Mouse (Mus musculus) inflammation-experienced regulatory T-cells, adult 6 months (primary cell): ENCODE measurements around the gene Tmem200a. TPM values are rescaled to one million over a fixed set of nuclear protein-coding genes. Genes with fewer than 3 reads are reported as not detected.
"Not testable (repeated sequence)": the region's sequence is repeated elsewhere in the genome, so short reads cannot be mapped to it uniquely, and the experiment has no call there.

Experiments used
- ATAC-seq: one replicate; pipeline ENCODE4 v1.8.0; 2017
- polyA plus RNA-seq, 3 experiments: library from polyadenylated mRNA; unstranded; fragments of 100-300 nt; shearing (Covaris generic); gene quantifications; one replicate each; pipeline ENCODE4 v1.2.1; 2017

Gene Tmem200a
- polyA plus RNA-seq, 3 experiments from 2014 or later = not detected

DNA sequence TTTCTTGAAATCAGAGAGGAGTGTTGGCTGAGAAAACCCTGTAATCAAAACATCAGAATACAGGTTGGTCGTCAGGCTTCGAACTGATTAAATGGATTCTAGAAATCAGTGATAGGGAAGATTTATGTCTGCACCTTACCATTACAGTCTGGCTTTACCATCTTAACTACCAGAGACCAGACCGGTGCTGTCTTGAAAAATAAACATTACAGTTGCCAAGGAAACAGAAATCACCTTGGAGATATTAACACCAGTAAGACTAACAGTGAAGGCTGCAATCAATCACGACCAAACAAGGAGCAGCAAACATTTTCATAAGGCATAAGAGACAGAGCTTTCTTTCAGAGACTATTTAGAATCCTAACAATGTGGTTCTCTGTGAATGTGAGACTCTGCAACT, 116.0 kb downstream of the Tmem200a start:
- no peak for ATAC-seq

DNA sequence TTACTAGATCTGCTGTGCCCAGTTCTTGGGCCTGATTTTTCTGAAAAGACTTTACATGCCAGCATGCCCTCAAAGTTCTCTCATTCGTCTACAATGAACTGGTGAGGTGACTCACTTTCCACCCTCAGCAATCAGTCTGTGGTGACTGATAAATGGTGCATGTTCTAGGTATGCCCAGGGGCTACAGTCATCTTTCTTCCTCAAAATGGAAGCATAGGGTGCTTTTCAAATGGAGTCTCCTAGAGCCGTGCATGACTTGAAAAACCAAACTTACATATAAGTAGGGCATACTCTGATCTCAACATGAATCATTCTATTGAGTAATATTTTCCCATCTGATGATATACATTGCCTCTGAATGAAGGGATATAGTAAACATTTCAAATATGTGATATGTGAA, 117.8 kb downstream of the Tmem200a start:
- ATAC-seq = no peak

DNA sequence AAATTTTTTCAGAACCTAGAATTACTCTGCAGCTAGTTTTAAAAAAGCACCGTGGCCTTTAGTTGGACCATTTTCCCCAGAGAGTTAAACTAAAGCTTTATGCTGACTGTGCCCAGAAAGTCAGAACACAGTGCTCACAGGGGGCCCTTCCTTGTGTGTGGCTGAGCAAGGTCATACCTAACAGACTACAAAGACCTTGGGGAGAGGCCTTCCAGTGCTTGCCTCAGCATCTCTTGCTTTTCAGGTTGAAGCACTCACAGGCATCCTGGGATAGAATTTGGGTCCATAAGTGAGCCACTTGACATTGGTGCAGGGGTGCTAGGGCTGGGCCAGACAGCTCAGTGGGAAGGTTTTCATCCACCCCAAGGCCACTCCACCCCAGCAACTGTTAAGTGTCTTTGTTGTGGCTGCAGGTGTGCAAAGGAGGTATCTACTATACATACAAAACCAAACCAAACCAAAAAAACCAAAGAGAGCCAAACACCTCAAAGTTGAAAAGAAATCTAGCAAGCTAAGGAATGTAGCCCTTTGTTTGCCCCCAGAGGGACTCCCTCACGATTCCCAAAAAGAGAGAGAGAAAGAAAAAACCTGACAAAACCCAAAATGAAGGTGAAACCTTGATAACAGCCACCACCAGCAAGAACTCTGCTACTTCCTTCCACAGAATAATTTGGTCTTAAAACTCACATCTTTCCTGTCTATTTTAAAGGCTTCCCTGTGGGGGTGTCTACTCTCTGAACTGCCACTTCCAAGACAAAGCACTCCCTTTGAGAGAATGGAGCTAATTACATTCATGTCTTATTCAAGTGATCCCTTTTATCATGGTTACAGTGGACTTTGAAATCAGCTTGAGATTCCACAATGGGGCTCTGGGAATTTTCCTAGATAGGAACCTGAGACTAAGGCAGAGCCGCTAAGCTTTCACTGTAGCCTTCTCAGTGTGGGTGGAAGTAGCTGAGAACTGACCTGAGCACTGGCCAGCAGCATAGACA, 119.8 kb downstream of the Tmem200a start:
- ATAC-seq = no peak

DNA sequence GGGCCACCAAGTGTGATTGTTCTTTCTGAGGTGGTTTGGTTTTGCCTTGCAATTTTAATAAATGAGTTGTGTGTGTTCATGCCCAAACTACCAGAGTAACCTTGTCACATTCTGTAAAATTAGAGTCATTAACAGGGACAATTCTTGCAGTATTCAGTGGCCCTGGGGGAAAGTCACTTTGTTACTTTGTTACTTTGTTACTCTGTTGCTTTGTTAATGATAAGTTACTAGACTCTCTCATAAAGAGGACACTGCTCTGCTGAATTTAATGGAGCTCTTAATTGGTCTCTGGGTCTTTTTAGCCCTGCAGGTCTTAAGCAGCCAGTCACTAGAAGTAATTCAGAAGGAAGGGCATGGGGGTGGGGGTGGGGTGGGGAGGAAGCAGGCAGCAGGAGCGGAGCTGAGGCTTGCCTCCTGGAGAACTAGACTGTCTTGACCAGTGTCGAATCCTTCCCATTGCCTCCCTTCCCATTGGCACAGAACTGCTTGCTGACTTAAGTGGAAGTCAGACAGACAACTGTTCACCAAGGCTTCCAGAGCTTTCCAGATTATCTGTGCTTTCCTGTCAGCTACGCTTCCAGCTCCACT, 124.1 kb downstream of the Tmem200a start:
- no peak for ATAC-seq

DNA sequence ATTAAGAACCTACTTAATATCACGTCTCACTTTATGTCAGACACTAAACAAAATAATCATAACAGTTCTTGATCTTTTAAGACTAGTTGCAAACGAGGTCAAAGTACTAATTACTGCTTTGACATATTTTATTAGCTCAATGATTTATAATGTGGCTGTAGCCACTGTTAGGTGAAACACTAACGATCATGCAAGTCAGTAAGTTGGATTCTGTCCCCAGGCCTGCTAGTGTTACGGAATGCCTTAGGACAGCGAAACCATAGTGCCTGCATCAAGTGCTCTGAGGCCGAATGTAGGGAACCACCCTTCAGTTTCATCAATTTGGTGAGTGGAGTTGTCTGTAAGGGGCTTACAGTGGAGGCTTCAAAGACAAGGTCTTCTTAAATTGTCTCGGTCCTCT, 126.0 kb downstream of the Tmem200a start:
- no peak for ATAC-seq

DNA sequence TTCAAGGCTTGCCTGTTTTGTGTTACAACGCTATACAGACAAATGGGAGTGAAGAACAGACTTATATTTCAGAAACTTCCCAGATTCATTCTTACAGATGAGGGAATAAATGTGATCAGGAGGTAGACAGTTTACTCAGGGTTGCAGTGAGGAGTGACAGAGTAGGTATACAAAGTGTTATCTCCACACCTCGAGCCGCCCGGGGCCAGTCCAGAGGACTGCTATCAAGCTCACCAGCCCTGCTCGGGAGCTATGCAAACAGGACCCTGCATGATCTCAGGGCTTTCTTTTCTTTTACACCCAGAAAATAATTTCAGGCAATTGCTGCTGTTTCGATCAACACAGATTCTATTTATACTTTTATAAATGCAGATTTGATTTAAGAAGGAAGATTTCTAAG, 126.7 kb downstream of the Tmem200a start:
- no peak for ATAC-seq

DNA sequence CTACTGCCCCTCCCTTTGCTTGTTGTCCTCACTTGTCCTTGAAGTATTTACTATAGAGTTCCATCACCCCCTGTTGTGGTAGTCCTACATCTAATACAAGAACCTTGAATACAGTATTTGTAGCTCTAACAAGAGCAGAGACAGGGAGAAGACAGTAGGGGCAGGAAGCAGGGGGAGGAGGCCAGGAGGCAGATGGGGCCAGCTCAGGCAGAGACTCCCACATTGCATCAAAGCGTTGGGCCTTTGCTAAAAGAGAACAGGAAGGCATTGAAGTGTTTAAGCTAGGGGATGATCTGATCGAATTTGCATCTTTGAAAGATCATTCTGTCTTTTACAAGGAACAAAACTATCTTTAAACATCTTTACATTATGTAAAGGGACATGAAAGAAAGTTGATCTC, 133.0 kb downstream of the Tmem200a start:
- no peak for ATAC-seq

DNA sequence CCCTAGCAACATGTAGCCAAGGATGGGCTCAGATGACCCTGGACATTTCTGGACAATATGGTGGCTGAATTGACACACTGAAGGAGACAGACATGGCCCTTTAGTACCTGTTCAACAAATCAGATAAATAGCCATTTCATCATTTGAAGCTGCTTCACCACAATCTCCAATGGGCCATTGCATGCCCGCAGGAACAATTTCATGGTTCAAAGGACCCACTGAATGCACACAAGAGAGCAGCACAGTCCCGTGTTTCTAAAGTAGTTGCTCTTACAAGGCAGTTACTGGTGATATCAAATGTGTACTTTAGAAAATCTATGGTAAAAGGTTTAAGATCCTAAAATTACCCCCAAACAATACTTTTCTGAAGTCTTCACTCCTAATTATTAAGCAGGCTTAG, 134.2 kb downstream of the Tmem200a start:
- ATAC-seq = no peak

DNA sequence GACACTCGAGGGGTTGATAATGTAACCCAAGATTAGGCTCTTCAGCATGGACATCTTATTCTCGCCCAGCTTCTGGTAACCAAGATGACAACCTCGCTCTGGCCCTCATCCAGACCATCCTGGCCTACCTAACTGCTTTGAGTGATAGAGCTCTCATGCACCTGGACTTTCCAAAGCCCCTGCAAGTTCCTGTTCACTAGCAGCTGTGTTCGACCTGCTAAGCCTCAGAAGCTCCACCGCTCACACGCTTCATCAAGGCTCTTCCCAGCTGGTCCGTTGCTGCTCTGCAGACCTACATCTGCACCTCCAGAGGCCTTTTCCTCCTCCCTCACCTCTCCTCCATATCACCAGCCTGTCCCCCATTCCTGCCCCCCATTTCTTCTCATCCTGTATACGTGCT, 147.1 kb downstream of the Tmem200a start:
- ATAC-seq = no peak

DNA sequence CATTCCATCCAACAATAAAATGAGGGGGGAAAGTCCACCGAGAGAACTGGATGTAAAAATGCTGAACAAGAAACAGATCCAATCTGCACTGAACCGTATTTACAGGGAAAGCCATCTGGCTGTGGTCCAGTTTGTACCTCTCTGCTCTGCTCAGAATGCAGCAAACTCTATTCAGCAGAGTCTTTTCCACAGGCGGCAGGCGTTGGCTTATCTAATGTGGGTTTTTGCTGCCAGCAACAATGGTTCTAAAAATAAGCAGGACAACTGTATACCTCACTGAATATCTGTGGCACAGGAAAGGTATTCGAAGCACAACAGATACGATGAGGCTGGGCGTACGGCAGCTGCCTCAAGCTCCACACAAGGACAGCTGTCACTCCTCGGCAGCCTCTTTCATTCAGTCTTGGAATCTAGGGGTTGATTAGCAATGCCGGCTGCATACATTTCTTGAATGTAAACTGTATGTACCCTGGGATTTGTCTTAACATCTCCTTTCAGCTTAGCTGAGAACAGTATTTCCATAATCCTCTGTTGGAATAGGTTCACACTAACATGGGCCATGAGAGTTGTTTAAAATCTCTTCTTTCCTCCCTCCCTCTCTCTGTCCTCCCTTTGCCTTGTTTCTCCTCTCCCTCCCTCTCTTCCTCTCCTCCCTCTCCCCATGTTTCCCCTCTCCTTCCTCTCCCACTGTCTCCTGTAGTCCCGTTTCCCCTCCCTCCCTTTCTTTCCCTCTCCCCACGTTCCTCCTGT, 149.3 kb downstream of the Tmem200a start:
- no peak for ATAC-seq

DNA sequence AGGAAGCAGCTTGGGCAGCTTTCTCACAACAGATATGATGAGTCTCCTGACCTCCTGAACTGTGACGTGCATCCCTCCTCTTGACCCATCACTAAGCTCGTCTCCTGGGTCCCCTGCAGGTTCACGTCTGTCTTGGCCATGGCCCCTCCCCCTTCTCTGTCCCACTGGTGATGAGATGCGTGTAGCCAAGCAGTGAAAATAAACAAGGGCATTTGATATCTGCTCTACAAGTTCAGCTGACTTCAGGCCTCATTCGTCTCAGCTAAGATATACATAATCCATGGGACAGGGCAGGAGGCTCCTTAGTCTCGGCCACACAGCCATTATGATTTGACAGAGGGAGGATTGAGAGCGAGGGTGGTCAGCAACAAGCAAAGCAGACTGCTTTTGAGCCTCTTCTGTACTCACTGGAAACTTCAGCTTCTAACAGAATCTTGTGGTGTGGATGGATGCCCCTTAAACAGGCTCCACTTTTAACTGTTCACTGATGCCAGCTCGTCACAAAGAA, 149.9 kb downstream of the Tmem200a start:
- no peak for ATAC-seq

DNA sequence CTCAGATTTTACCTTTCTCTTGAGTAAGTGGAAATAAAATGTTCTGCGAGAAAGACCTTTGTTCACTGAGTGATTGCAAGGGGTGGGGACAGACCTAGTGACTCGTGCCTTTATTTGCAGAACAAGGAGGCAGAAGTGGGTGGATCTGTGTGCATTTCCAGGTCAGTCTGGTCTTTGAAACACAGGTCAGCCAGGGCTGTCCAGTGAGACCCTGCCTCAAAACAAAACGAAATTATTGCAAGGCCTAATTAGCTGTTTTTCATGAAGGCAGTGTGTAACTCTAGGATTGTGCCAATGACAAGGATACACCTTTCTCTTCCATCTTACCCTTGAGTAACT, 150.4 kb downstream of the Tmem200a start:
- no peak for ATAC-seq

DNA sequence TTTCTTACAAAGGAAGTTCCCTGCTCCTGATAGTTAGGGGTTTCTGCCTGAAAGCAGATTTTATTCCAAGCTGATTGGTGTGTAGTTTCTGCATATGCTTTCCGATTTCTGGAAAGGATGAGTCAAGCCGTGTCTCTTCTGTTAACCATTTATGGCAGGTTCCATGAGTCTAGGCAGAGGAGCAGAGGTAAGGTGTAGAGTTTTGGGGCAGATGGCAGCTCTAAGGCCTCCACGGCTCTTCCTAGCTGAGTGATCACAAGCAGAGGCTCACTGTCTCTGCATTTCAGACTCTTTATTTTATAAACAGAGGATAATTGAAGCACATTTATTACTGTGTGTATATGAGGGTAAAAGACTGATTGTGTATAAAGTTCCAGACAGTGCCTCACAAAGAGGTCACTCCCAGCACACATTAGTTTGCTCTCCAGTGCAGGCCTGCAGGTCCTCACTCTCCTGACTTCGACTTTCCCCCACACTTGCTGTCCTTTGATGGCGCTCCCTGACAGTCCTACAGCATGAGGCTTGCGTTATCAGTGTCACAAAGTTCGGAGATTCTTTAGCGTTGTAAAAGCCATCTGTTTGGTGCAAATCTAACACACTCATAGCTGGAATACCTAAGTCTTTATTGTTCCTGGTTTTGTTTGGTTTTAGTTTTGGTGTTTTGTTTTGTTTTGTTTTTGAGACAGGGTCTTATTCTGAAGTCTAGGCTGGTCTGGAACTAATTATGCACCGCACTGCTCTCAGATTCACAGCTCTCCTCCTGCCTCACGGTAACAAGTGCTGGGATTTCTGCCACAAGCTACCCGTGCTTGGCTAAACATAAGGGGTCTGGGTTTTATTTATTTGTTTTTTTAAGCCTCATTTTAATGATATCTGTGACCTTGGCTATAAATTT, 151.1 kb downstream of the Tmem200a start:
- ATAC-seq = no peak

DNA sequence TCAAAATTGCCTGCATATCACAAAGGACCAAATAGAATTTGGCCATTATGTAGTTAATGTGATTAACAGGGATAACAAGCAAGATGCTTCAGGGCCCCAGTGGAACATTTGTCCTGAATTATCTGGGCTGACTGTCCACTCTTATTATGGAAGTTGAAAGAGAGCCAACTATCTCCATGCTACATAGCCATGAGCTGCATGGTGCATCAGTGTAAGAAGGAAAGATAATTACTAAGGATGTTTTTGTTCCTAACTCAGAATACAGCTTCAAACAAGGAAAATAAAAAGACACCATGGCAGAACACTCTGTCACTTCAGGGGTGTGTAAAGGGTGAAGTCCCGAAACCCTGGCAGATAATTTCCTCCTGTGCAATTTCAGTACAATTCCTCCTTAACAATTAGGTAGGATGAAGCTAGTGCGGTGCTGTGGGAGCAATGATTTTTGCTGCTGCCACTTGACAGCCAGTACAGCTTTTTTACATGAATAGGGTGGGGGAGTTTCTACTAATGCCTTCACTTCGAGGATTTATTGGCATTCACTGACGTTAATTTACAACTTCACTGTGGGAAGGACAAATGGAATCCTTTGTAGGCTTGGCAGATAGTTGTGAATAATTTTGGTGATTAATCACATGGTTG, 158.1 kb downstream of the Tmem200a start:
- no peak for ATAC-seq

DNA sequence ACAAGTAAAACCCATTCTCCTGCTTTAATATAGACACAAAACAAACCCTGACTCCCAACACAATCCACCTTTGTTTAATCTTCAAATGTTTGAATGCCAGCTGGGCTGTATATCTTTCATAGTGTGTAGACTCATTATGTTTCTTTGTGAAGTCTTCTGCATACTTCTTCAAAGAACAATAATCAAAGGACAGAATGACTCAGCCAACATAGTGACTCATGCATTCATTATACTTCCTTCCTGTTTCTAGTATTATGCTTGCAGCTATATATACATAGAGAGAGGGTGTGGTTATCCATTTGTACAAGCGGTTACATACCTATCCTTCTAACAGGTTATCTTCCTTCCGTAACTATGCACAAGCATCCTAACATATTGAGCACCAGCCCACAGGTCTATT, 160.7 kb downstream of the Tmem200a start:
- peak; percentile 63 for ATAC-seq

DNA sequence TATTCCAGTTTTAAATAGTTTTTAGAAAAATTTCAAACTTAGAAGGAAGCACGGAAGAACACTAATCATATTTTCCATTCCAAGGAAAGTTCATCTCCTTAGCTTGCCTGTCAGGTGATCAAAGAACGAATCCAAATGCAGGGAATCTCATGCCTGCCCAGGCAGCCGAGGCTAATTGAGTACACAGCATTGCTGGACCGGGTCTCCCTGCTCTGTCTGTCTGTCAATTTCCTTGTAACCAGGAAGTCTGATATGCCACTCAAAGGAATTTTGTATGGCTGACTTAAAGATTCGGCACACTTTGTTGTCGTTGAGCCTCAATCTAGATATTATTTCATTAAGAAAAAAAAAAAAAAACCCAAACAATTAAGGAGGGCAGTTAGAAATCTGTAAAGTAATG, 168.6 kb downstream of the Tmem200a start:
- ATAC-seq = no peak

DNA sequence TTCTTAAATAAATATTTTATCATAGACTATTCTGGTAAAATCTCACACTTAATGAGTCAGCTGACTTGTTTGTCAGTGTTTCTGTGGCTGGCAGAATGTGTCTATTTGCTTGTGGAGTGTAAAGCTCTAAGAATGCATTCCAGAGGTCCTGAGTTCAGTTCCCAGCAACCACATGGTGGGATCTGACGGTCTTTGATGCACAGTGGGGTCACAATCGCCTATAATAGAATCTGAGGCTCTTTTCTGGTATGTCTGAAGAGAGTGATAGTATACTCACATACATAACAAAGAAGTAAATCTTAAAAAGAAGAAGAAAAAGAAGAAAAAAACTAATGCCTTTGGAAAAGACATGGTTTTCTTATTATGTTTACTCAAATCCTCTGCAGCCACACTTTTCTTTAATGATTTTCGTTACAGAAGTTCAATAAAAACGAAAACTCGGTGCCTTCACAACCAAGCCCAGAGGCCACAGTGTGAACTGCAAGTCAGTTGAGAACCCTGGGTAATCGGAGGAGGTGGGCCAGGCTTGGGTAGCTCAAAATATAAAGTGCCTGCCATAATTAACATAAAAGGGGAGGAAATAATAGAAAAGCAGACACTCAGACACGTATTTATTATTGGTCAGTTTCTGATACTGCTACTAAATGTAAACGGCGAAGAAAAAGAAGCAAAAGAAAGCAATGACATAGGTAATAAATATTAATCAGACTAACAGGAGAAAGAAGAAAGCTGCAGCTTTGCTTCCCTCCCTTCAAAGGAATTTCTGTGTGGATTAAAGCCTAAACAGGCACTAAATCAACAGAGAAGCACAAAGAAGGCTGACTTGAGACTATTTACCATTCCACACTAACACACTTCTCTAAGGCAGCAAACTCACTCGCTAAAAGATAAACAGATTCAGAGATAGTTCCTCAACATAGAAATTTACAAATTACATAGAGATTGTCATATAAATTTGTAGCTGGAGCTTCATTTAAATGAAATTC, 170.5 kb downstream of the Tmem200a start:
- ATAC-seq = no peak

DNA sequence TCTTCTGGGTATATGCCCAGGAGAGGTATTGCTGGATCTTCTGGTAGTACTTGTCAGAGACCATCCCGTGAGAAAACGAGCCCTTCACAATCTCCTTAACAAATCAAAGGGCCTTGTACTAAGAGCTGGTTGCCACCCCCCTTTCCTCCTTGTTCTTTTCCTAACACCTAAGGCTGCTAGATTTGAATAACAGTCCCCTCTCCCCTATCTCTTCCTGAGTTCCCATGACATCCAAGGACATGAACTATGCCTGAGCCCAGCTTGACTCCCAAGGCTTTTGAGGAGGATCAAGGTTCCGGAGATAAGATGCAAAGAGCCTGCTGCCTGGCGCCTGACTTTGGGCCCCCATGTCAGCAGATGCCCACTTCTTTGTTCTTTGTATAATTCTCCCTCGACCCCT, 184.7 kb downstream of the Tmem200a start:
- ATAC-seq = not testable (repeated sequence)

DNA sequence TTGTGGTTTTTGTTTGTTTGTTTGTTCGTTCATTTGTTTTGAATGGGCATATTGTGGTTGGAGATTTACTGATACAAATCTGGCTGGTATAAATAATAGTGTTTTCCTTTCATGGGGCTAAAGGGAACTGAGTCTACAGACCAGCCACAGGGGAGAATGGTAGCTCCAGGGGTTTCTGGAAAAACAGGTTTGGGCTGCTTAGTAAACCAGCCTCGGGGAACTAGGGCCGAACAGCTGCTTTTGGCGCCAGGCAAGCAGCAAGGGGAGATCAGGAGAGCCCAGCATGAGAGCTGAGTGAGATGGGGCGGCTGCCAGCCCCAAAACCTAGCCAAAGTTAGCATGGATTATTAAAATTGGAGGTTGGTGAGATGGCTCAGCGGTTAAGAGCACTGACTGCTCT, 191.6 kb downstream of the Tmem200a start:
- ATAC-seq = no peak

DNA sequence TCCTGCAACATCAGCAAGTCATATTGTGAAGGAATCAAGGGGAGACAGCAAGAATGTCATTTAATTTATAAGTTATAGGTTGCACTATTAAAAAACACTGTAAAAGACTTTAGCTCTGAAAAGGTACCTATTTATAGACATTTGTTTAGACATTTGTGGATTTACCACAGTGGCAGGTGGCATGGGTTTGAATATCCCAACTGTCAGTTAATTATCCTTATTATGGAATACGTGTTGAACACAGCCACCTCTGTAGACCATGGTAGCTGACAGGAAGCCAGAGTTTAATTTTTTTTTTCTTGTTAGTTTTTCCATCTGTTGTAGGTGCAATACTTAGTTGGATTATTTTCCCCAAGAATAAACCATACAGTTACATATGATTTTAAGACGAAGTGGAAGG, 194.3 kb downstream of the Tmem200a start:
- ATAC-seq = no peak

DNA sequence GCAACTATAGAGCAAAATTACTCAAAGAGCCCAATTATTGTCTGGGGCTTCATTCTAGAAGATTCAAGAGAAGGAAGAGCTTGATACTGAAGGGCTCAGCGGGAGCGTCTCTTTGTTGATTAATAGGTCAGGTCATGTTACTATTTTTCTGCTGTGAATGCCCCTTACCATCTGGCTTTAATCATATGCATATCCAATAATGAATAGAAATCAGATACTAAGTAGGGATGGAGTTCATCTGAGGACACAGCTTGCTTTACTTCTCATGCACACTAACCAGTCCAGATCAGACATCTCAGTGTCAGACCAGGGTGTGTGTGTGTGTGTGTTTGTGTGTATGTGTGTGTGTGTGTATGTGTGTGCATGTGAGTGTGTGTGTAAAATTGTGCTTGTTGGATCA, 201.1 kb downstream of the Tmem200a start:
- ATAC-seq = no peak
